Mouse (Mus musculus): ENCODE measurements around the gene Ppp1r9b. TPM values are rescaled to one million over a fixed set of nuclear protein-coding genes. Genes with fewer than 3 reads are reported as not detected.

Gene Ppp1r9b
- polyA plus RNA-seq, 1 experiment from 2014 or later: 9.3 TPM

DNA sequence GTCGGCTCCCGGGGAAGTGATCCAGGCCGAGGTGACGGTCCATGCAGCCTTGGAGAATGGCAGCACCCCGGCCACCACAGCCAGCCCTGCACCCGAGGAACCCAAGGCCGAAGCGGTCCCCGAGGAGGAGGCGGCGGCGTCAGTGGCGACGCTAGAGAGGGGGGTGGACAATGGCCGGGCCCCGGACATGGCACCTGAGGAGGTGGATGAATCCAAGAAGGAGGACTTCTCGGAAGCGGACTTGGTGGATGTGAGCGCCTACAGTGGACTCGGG lies 1.6 kb downstream of the Ppp1r9b start:
- no peak for ATAC-seq (ENCODE audit: borderline replicate concordance, extremely low read depth, low FRiP score, low TSS enrichment)
- under 1% methylated on average over 20 of the region's 20 CpGs for WGBS

DNA sequence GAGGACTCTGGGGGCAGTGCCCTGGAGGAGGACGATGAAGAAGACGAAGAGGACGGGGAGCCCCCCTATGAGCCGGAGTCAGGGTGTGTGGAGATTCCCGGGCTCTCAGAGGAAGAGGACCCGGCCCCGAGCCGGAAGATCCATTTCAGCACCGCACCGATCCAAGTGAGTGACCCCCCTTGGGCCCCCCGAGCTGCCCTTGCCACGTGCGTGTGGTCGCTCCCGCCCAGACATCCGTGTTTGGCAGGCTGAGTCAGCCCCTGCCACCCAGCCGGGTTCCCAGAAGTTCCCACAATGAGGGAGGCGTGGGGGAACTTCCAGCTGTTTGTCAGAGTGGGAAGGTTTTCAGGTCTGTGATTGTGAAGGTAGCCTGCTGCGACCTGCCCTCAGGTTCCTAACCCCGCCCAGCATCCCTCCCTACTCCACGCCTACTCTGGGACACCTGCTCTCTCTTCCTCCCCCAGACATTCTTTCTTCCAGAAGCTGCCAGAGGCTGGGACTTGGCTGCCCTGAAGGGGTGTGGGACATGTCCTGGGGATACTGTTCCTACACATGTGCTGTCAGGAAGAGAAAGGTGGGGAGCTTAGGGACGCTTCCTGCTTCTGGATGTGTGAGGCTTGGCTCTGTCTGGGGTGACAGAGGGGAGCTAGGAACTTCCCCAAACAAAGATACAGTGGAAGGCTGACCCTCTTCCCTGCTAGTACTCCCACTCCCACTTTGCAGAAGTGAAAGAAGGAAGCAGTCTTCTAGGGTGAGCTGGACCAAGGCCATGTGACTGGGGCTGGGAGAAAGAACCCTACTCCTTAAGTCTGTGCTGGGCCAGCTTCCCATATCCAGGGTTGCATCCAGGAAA lies 2.1 kb downstream of the Ppp1r9b start:
- Histone ChIP-seq H3K27ac (peak overlapping the region; percentile 94), H3K36me3 (peaks cover 20% of the 10 kb centered on the region), H3K4me2 (peak overlapping the region; percentile 91), H3K9me3 (no peaks in the 10 kb centered on the region), H3K4me3 (peak overlapping the region; percentile 69), H3K27me3 (no peaks in the 10 kb centered on the region), H3K4me1 (peaks cover 70% of the 10 kb centered on the region), H3K9ac (peak overlapping the region; percentile 68)
- ATAC-seq (ENCODE audit: borderline replicate concordance, extremely low read depth, low FRiP score, low TSS enrichment): no peak
- under 1% methylated on average over 22 of the region's 22 CpGs for WGBS

More for the DNA sequence above, 1.6 kb downstream of the Ppp1r9b start:
- Histone ChIP-seq H3K27ac (peak overlapping the region; percentile 94), H3K4me1 (peaks cover 73% of the 10 kb centered on the region), H3K4me2 (peak overlapping the region; percentile 91), H3K27me3 (no peaks in the 10 kb centered on the region), H3K9ac (peak overlapping the region; percentile 68), H3K36me3 (peaks cover 14% of the 10 kb centered on the region), H3K4me3 (peak overlapping the region; percentile 69), H3K9me3 (no peaks in the 10 kb centered on the region)

DNA sequence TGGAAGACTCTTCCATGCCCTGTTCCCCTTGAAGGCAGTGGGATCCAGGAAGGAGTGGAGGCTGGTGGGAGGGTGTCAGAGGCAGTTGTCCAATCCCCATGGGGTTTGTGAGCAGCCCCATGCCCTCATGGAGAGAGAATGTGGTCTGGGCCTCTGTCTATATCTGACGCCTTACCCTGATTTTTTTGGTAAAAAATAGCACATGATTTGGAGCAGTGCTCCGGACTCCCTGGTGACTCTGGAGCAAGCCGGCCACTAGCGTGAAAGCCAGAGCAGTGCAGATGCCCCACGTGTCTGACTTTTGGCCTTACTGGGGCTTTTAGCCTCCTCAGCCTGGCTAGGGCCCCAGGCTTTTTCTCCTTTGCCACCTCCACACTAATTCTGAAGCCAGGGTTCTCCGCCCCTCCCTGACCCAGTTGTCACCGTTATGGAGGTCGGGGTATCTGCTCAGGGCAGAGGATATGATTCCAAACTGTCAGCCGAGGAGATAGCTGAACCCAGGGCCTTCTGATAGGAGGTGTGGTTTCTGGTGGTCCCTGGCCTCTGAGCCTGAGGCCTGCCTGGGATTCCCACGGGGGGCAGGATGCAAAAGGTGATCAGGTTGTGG lies 3.5 kb downstream of the Ppp1r9b start:
- Histone ChIP-seq H3K36me3 (peaks cover 33% of the 10 kb centered on the region), H3K27ac (peak overlapping the region; percentile 94; the same call in 1 of the 2 replicates), H3K4me2 (peak overlapping the region; percentile 91), H3K9me3 (no peaks in the 10 kb centered on the region), H3K27me3 (no peaks in the 10 kb centered on the region), H3K4me3 (peak overlapping the region; percentile 69), H3K4me1 (peaks cover 62% of the 10 kb centered on the region), H3K9ac (peak overlapping the region; percentile 68)
- 29% methylated on average over 10 of the region's 10 CpGs for WGBS
- ATAC-seq (ENCODE audit: borderline replicate concordance, extremely low read depth, low FRiP score, low TSS enrichment): no peak

DNA sequence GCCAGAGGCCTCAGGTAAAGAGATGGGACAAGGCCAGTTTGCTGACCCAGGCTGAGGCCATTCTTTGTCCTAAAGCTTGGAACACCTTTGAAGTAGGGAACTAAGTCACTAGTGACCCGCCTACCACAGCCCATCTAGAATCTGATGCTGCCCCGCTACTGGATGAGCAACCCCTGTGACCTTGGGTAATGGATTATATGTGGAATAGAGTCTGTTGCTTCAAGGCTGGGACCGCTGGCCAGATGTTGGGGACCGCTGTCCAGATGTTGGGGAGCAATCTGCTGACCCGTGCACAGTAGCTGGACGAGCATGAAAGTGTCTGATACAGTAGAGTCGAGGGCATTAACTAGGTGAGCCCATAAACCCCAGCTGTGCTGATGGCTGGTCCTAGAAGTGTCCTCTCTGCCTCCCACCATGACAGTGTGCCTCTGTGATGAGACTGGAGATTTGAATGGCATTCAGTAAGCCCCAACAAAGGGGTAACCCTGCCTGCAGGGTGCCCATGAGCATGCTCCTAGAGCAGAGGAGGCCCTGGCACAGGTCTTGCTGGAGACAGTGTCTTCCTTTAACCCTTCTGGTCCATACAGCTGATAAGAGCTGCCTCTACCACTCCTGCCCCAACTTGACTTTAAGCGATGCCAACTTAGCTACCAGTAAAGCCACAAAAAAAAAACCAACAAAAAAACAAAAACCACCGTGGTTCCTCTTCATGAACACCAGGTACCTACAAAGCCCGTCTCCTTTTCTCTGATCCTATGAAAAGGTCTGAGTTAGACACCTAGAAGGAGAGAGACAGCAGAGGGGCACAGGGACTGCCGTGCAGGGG lies 4.3 kb downstream of the Ppp1r9b start:
- ATAC-seq (ENCODE audit: borderline replicate concordance, extremely low read depth, low FRiP score, low TSS enrichment): no peak
- Histone ChIP-seq H3K9ac (peak overlapping the region; percentile 68), H3K4me3 (peak overlapping the region; percentile 69), H3K27me3 (no peaks in the 10 kb centered on the region), H3K4me2 (peak overlapping the region; percentile 91), H3K36me3 (peaks cover 37% of the 10 kb centered on the region), H3K4me1 (peaks cover 57% of the 10 kb centered on the region), H3K27ac (no peak overlapping the region), H3K9me3 (no peaks in the 10 kb centered on the region)
- 73% methylated on average over 11 of the region's 11 CpGs for WGBS

DNA sequence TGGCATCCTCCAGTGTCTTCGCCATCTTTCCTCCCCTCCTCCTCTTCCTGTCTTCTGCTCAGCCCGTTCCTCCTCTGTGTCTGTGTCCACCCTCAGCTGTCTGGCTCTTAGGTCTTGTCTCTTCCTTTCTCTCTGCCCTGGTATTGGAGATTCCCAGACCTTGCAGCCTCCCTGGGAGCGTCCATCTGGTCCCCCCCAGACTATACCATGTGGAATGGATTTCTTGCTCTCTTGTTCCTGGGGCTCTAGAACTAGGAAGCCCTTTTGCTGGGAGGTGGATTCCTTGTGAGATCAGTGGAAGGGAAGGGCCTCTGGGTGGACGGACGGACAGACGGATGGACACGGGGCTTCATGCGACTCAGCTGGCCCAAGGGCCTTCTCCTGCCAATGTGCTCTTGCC lies 5.3 kb downstream of the Ppp1r9b start:
- no peak for ATAC-seq (ENCODE audit: borderline replicate concordance, extremely low read depth, low FRiP score, low TSS enrichment)
- Histone ChIP-seq H3K27ac (no peak overlapping the region), H3K4me1 (peaks cover 60% of the 10 kb centered on the region), H3K9me3 (no peaks in the 10 kb centered on the region), H3K4me2 (0 out of 2 replicates have a peak overlapping the region, but pooled peaks have one; percentile 91), H3K36me3 (peaks cover 37% of the 10 kb centered on the region), H3K4me3 (no peak overlapping the region), H3K9ac (no peak overlapping the region), H3K27me3 (no peaks in the 10 kb centered on the region)
- 79% methylated on average over 8 of the region's 8 CpGs for WGBS

DNA sequence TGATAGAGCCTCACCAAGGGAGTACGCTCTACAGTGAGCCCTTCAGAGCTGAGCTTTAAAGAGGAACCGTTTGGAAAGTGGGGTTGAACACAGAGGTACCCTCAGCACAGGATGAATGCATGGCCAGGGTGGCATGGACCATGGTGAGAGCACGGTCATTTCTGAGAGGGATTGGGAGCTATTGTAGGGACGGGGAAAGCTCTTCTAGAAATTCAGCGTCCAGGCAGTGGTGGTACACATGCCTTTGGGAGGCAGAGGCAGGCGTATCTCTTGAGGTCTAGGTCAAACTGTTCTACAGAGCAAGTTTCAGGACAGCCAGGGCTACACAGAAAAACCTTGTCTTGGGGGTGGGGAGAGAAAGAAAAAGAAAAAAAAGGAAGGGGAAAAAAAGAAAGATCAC lies 6.1 kb downstream of the Ppp1r9b start:
- peaks cover 60% of the 10 kb centered on the region for H3K4me1 ChIP-seq
- WGBS: 89% methylated on average over 6 of the region's 6 CpGs
- no peak overlapping the region for H3K4me2 ChIP-seq
- peaks cover 45% of the 10 kb centered on the region for H3K36me3 ChIP-seq
- no peaks in the 10 kb centered on the region for H3K9me3 ChIP-seq
- H3K27me3 ChIP-seq: no peaks in the 10 kb centered on the region
- H3K4me3 ChIP-seq: no peak overlapping the region
- no peak overlapping the region for H3K27ac ChIP-seq
- H3K9ac ChIP-seq: no peak overlapping the region
- ATAC-seq (ENCODE audit: borderline replicate concordance, extremely low read depth, low FRiP score, low TSS enrichment): no peak

DNA sequence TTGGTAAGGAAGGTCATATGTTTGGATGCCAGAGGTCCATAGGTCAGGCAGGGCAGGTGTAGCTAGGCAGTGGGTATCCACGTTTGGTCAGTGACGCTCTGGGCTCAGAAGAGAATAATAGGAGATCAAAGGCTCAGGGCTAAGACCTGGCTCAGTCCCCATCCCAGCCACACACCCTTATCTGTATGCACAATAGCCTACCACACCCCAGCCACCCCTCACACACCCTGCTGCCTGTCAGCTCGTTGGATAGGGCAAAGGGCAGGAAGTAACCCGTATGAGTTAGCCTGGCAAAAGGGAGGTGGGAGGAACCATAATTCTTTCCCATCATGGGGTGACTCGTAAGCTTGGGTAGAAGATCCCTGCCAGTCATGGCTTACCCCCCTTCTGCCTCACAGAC lies 6.8 kb downstream of the Ppp1r9b start:
- WGBS: 46% methylated on average over 5 of the region's 5 CpGs
- Histone ChIP-seq H3K4me2 (no peak overlapping the region), H3K4me3 (no peak overlapping the region), H3K9me3 (no peaks in the 10 kb centered on the region), H3K9ac (no peak overlapping the region), H3K36me3 (peaks cover 51% of the 10 kb centered on the region), H3K27me3 (no peaks in the 10 kb centered on the region), H3K27ac (no peak overlapping the region), H3K4me1 (peaks cover 54% of the 10 kb centered on the region)
- ATAC-seq (ENCODE audit: borderline replicate concordance, extremely low read depth, low FRiP score, low TSS enrichment): peak; percentile 11; the same call in 1 of the 2 replicates

DNA sequence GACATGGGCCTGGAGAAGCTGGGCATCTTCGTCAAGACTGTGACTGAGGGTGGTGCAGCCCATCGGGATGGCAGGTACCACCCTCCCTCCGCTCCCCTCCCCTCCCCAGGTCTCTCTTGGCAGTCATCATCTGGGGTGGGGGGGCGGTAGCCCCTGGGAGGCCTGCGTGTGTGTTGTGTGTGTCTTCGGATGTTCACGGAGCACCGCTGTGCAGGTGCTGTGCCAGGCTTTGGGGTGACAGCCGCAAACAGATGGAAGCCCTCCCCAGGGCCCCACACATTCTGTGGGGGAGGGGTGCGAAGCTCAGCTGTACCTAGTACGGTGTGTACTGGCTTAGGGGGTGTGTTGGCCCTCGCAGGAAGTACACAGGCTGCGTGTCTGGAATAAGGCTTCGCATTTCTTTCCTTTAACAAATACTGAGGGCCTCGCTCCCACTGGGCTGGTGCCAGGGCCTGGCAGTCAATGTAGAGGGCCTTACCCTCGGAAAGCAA lies 7.3 kb downstream of the Ppp1r9b start:
- Histone ChIP-seq H3K27ac (no peak overlapping the region), H3K36me3 (peaks cover 56% of the 10 kb centered on the region), H3K9ac (no peak overlapping the region), H3K4me3 (no peak overlapping the region), H3K4me1 (peaks cover 49% of the 10 kb centered on the region), H3K9me3 (no peaks in the 10 kb centered on the region), H3K27me3 (no peaks in the 10 kb centered on the region), H3K4me2 (no peak overlapping the region)
- WGBS: 66% methylated on average over 16 of the region's 16 CpGs
- ATAC-seq (ENCODE audit: borderline replicate concordance, extremely low read depth, low FRiP score, low TSS enrichment): no peak

DNA sequence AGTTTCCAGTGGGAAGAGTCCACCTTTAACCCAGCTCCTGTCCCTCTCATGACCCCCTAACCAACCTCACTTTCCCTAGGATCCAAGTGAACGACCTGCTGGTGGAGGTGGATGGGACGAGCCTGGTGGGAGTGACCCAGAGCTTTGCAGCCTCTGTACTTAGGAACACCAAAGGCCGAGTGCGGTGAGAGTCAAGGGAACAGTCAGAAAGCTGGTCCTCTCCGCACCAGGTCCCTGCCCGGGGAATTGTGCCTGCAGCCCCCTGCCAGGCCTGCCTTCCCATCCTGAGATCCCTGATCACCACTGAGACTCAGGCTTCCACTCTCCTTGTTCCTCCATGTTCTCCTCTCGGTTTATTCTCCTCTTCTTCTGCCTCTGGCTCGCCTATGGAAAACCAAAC lies 9.3 kb downstream of the Ppp1r9b start:
- Histone ChIP-seq H3K9me3 (no peaks in the 10 kb centered on the region), H3K27ac (peak overlapping the region; percentile 81), H3K4me3 (no peak overlapping the region), H3K4me2 (no peak overlapping the region), H3K4me1 (peaks cover 29% of the 10 kb centered on the region), H3K36me3 (peaks cover 70% of the 10 kb centered on the region), H3K27me3 (no peaks in the 10 kb centered on the region), H3K9ac (no peak overlapping the region)
- no peak for ATAC-seq (ENCODE audit: borderline replicate concordance, extremely low read depth, low FRiP score, low TSS enrichment)
- WGBS: 63% methylated on average over 8 of the region's 8 CpGs

DNA sequence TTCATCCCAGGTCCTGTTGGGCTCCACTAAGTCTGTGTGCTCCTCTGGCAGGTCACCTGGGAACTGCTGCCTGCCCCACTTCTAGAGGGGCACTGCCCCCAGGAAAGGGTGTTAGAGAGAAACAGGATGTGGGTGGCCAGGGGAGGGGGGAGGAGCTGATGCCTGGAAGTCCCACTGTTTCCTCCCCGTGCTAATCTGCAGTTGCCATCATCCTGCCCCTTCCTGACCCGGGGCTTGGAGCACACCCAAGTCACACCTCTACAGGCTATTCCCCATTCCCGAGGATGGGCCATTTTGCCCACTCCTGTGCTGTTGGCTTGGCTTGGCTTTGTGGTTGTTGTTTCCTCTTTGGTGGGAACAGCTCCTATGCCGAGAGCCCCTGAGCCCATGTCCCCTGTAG lies 9.7 kb downstream of the Ppp1r9b start:
- Histone ChIP-seq H3K36me3 (peaks cover 74% of the 10 kb centered on the region), H3K4me3 (0 out of 2 replicates have a peak overlapping the region, but pooled peaks have one; percentile 3), H3K27ac (peak overlapping the region; percentile 81), H3K9me3 (no peaks in the 10 kb centered on the region), H3K4me2 (peak overlapping the region; percentile 29), H3K4me1 (peaks cover 24% of the 10 kb centered on the region), H3K27me3 (no peaks in the 10 kb centered on the region), H3K9ac (no peak overlapping the region)
- 18% methylated on average over 4 of the region's 4 CpGs for WGBS
- ATAC-seq (ENCODE audit: borderline replicate concordance, extremely low read depth, low FRiP score, low TSS enrichment): peak; percentile 10; the same call in 1 of the 2 replicates

DNA sequence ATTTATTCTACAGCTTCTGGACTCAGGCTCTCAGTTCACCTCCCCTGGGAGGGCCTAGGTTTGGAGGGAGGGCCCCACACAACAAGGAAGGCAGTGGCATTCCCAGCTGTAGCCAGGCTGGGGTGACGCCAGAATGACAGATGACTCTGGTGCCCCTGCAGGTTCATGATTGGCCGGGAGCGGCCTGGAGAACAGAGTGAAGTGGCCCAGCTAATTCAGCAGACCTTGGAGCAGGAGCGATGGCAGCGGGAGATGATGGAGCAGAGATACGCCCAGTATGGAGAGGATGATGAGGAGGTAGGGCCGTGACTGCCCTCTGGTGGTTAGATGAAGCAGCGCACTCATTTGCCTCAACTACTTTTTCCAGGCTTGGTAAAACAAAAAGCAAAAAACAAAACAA lies 10.2 kb downstream of the Ppp1r9b start:
- Histone ChIP-seq H3K9ac (no peak overlapping the region), H3K9me3 (no peaks in the 10 kb centered on the region)
- peak; percentile 53 for ATAC-seq (ENCODE audit: borderline replicate concordance, extremely low read depth, low FRiP score, low TSS enrichment)

More for the DNA sequence above, 10.2 kb downstream of the Ppp1r9b start:
- Histone ChIP-seq H3K4me3 (0 out of 2 replicates have a peak overlapping the region, but pooled peaks have one; percentile 3), H3K27ac (peak overlapping the region; percentile 81), H3K4me2 (peak overlapping the region; percentile 29), H3K36me3 (peaks cover 74% of the 10 kb centered on the region), H3K27me3 (no peaks in the 10 kb centered on the region), H3K4me1 (peaks cover 22% of the 10 kb centered on the region)
- WGBS: 3% methylated on average over 8 of the region's 8 CpGs
